Mouse (Mus musculus): ENCODE data around the gene Mtif2.
"Not testable (repeated sequence)": the region's sequence is repeated elsewhere in the genome, so short reads cannot be mapped to it uniquely, and the experiment has no call there.

Gene Mtif2

DNA sequence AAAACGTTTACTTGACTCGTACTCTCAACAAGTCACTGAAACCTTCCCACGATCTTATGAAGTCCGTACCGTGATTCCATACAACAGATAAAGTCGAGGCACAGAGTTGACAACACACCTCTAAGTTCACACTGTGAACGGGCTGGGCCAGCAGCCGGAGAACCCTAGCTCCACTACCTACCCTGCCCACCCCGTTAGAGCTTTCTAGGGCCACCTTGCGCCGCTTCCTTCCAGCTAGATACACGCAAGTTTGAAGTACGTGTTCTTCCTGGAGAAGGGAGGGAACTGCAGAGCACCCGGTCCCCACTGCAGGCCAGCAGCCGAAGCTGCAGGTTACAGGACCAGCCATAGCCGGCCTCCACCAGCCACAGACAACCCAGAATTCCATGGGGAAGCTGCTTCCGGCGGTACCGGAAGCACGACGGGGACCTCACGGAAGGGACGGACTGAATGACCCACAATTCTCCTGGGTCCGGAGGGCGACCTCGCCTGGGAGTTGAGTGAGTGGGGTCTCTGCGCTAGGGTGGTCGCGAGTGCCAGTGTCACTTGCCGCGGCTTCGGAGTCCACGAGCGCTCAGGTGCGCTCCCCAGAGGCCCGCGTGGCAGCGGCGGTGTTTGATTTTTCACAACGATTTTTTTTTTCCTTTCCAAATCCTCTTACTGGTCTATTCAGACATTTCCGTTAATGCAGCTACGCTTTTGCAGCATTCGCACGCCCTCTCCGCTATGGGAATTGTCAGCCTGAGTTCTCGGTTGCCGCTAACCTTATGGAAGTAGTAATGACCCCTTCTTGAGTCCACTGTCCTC lies at the start of gene Mtif2:
Gene Mtif2 (plus strand): TSS at position 421 of the 807 bp plus-strand sequence.
- DNase-seq (ENCODE audit: inconsistent age in 2 of 2, low spot score in 1 of 2) = peak; percentile 85 to 96

DNA sequence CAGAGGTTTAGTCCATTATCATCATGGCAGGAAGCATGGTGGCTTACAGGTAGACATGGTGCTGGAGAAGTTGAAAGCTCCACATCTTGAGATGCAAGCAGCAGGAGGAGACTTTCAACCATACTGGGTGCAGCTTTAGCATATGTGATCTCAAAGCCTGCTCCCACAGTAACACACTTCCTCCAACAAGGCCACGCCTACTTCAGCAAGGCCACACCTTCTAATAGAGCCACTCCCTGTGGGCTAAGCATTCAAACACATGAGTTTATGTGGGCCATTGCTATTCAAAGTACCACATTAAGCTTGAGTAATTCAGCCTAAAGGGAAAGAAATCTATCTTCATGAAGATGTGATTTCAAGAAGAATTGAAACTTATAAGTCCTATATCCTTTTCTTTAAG lies 33.1 kb upstream of the Mtif2 start:
- no peak for DNase-seq (ENCODE audit: inconsistent age in 2 of 2, low spot score in 1 of 2)

- DNase-seq (ENCODE audit: inconsistent age in 2 of 2, low spot score in 1 of 2) = no peak
Measured at GRCm38 (mm10) chr11:29496962-29497361, 29.2 kb upstream of the Mtif2 start.

DNA sequence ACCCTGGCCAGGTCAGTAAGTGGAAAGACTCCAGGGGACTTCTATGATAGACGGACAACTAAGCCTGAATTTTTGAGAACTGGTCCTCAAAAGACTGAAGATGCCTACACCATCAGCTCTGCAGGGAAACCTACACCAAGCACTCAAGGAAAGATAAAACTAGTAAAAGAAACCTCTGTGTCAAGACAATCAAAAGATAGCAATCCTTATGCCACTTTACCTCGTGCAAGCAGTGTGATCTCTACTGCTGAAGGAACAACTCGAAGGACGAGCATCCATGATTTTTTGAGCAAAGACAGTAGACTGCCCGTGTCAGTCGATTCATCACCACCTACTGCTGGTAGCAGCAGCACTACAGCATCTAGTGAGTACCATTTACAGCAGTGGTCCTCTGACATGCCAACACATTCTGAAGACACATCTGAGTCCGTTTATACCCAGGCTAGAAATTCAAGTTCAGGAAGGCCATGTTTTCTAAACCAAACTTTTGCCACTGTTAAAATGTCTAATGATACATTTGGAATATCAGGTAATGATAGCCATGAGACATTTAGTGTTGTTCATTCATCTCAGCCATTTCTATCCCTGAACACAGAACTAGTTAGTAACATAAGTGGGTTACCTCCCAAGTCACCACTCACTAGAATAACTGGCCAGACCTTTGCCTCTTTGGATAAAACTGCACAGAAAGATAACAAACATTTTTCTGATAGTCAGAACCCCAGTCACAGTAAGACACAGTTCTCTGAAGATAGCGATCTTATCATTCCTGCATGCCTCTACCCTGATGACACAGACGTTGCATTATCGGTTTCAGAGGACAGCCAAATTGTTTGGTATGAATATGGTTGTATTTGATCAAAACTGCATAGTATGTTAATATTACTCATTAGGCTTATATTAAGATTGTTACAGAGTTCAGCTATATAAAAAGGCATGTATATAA lies 22.0 kb upstream of the Mtif2 start:
- no peak for DNase-seq (ENCODE audit: inconsistent age in 2 of 2, low spot score in 1 of 2)

- DNase-seq (ENCODE audit: inconsistent age in 2 of 2, low spot score in 1 of 2) = no peak
Measured at GRCm38 (mm10) chr11:29504899-29505625, 21.1 kb upstream of the Mtif2 start.

GRCm38 (mm10) chr11:29509421-29509820 lies 16.8 kb upstream of the Mtif2 start:
- DNase-seq (ENCODE audit: inconsistent age in 2 of 2, low spot score in 1 of 2) = no peak

- DNase-seq (ENCODE audit: inconsistent age in 2 of 2, low spot score in 1 of 2) = peak in 1 of 2 experiments; percentile 60
Measured at GRCm38 (mm10) chr11:29512818-29513535, 13.2 kb upstream of the Mtif2 start.

DNA sequence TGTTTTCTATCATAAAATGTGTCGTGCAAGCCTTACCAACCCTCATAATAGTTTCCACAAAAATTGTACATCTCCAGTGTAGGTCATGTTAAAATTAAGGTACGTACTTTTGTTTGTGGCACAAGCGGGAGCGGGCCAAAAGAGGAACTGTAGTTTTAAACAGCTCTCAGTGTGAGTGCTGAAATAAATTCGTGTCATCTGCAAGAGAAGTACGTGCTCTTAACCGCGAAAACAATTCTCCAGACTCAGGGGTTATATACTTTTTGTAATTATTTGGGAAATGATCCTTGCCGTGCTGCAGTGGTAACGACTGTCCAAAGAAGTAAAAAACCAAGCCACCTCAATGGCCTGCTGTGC lies 11.9 kb upstream of the Mtif2 start:
- no peak for DNase-seq (ENCODE audit: inconsistent age in 2 of 2, low spot score in 1 of 2)

GRCm38 (mm10) chr11:29514682-29515412 lies 11.4 kb upstream of the Mtif2 start, which contains the start of gene Prorsd1:
Gene Prorsd1, minus strand, starts transcription at chr11:29515033.
- DNase-seq (ENCODE audit: inconsistent age in 2 of 2, low spot score in 1 of 2) = peak; percentile 94 to 97

DNA sequence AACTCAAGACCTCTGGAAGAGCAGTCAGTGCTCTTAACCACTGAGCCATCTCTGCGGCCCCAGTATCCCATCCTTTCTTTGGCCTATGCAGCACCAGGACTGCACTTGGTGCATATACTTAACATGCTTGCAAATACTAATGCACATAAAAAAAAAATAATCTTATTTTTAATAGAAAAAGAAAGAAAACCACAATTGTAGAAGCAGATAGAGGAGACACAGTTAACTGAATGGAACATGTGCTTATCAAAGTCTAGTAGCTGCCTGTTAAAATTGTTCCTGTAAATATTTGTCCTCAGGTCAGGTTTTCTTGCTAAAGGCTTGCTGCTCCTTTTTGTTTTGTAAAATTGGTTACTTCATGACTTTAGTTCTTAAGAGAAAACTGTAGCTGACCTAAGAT lies 12.0 kb downstream of the Mtif2 start:
- DNase-seq (ENCODE audit: inconsistent age in 2 of 2, low spot score in 1 of 2) = no peak

DNA sequence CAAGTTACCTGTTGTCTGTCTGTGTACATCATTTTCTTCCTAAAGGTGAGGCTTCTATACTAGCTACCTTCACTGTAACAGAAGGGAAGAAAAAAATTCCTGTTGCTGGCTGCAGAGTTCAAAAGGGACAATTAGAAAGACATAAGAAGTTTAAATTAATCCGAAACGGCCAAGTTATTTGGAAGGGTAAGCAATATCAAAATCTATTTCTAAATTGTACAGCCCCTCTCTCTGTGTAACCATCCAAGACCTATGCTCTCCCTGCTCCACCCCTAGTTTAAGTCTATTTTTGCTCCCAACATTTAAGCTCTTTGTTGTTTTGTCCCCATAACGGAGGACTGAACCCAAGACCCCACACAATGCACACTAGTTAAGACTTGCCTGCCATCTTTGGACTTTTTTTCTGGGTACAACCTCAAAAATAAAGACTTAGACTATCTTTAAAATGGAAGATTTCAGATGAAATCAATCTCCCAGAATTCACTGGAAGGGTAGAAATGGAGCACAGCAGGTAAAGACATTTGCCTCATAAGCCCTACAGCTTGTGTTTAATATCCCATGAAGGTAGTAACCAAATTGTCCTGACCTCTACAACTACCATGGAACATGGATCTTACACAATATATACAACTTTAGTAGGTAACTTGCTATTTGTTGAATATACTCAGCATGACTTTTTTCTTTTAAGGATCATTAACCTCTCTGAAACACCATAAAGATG lies 18.2 kb downstream of the Mtif2 start:
- no peak for DNase-seq (ENCODE audit: inconsistent age in 2 of 2, low spot score in 1 of 2)

DNA sequence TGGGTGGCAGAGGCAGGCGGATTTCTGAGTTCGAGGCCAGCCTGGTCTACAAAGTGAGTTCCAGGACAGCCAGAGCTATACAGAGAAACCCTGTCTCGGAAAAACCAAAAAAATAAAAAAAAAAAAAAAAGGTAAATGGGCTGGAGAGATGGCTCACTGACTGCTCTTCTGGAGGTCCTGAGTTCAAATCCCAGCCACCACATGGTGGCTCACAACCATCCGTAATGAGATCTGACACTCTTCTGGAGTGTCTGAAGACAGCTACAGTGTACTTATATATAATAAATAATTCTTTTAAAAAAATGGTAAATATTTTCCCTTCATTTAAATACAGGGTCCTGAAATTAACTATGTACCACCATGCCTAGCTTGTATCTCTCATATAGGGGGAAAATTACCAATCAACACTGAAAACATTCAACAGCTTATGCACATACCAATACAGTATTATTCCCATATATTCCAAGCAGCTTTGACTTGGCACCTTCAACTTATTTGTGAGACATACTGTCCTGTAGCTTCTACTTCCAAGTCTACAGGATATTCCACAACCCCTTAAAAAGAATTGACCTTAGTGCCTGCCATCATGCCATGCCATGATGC lies 19.0 kb downstream of the Mtif2 start:
- DNase-seq (ENCODE audit: inconsistent age in 2 of 2, low spot score in 1 of 2) = not testable (repeated sequence)

- not testable (repeated sequence) for DNase-seq (ENCODE audit: inconsistent age in 2 of 2, low spot score in 1 of 2)
Measured at GRCm38 (mm10) chr11:29546297-29546696, 20.1 kb downstream of the Mtif2 start.

- no peak for DNase-seq (ENCODE audit: inconsistent age in 2 of 2, low spot score in 1 of 2)
Measured at GRCm38 (mm10) chr11:29546762-29547161, 20.6 kb downstream of the Mtif2 start.

GRCm38 (mm10) chr11:29547249-29547751 lies 21.1 kb downstream of the Mtif2 start:
- no peak for DNase-seq (ENCODE audit: inconsistent age in 2 of 2, low spot score in 1 of 2)

DNA sequence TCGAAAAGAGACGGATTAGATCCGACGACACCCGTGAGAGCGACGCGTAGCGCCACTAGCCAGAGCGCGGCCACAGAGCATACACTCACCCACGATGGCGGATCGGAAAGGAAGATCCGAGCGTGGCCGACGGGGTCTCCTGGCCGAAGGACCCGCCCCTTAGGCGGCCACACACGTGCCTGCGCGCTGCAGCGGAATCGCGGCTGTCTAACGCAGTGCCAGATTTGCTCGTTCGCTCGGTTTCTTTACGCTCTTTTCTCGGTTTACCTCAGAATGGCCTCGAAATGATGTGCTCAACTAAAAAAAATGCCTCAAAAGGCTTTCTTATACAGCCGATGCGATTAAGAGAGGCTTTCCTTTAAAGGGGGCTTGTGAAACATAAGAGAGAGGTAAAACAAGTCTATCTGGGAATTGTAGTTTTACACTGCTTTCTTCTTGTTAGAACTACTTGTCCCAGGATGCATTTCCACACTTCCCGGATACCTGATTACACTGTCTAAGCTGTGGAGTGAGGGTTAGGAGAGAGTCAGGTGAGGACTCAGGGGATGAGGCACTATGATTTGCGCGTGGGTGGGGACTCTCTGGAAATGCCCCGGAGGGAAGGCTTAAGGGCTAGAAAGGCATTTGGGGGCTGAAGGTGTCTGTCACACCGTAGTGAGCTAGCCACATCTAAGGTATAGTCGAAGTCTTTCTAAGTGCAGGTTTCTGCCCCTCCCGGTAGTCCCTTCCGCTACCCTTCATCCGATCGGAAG lies 21.7 kb downstream of the Mtif2 start, which contains the start of the genes Clhc1 and Rps27a:
Gene Clhc1 (plus strand): TSS at position 199 of the 752 bp plus-strand sequence.
Gene Rps27a (minus strand): TSS at position 358 of the 752 bp plus-strand sequence.
- peak; percentile 94 to 99 for DNase-seq (ENCODE audit: inconsistent age in 2 of 2, low spot score in 1 of 2)
